Mouse (Mus musculus) embryonic facial prominence, embryonic 15.5 days (tissue): ENCODE data around the gene Pbld2. TPM values are rescaled to one million over a fixed set of nuclear protein-coding genes. Genes with fewer than 3 reads are reported as not detected.

ENCODE experiments used
- ATAC-seq: fragments of 200-750 bp; cut with Nextera tagmentation; 2 replicates; pipeline ENCODE4 v1.8.0; 2017; ENCODE audit warnings: low read depth, moderate TSS enrichment; ENCODE audit not compliant: insufficient number of reproducible peaks, low FRiP score, low TSS enrichment
- H3K27ac ChIP-seq: fragments of 300-500 bp; sonication (generic); replicated peaks from 2 replicates; pipeline ENCODE4 v1.5.1; 2015; ENCODE audit warnings: mild to moderate bottlenecking, inconsistent platforms
- H3K27me3 ChIP-seq: fragments of 300-500 bp; sonication (generic); 2 replicates; pipeline ENCODE4 v1.6.1; 2015; ENCODE audit warnings: inconsistent platforms
- H3K36me3 ChIP-seq: fragments of 300-500 bp; sonication (generic); 2 replicates; pipeline ENCODE4 v1.6.1; 2015; ENCODE audit warnings: mild to moderate bottlenecking, inconsistent platforms
- H3K4me1 ChIP-seq: fragments of 300-500 bp; sonication (generic); 2 replicates; pipeline ENCODE4 v1.6.1; 2015; ENCODE audit warnings: inconsistent platforms
- H3K4me2 ChIP-seq: fragments of 300-500 bp; sonication (generic); replicated peaks from 2 replicates; pipeline ENCODE4 v1.6.1; 2015; ENCODE audit warnings: mild to moderate bottlenecking, inconsistent platforms
- H3K4me3 ChIP-seq: fragments of 300-500 bp; sonication (generic); replicated peaks from 2 replicates; pipeline ENCODE4 v1.5.1; 2015; ENCODE audit warnings: mild to moderate bottlenecking, inconsistent platforms
- H3K9ac ChIP-seq: fragments of 300-500 bp; sonication (generic); 2 replicates; pipeline ENCODE4 v1.6.1; 2015; ENCODE audit warnings: inconsistent platforms
- H3K9me3 ChIP-seq: fragments of 300-500 bp; sonication (generic); replicated peaks from 2 replicates; pipeline ENCODE4 v1.6.1; 2016; ENCODE audit warnings: inconsistent platforms
- WGBS: fragments of 180-500 bp; shearing (Covaris S2); methylation state at CpG from one replicate; pipeline ENCODE4 v1.1.7; 2015; 5-methylcytosine and 5-hydroxymethylcytosine counted together
- polyA plus RNA-seq: library from polyadenylated mRNA; unstranded; fragments of >200 nt; fragmentation: Nextera tagmentation; extraction: Ambion mirVana; gene quantifications from 2 replicates; pipeline ENCODE4 v1.2.1, GENCODE M21; 2015

Gene Pbld2
- polyA plus RNA-seq, 1 experiment from 2014 or later, result 1.3 TPM

- Histone ChIP-seq H3K9ac (peak overlapping the region; percentile 48), H3K36me3 (no peaks in the 10 kb centered on the region), H3K9me3 (no peaks in the 10 kb centered on the region), H3K27ac (no peak overlapping the region), H3K27me3 (peaks cover 15% of the 10 kb centered on the region), H3K4me1 (peaks cover 11% of the 10 kb centered on the region; the same call in 1 of the 2 replicates), H3K4me2 (peak overlapping the region; percentile 94), H3K4me3 (peak overlapping the region; percentile 59)
- peak; percentile 76 for ATAC-seq
- under 1% methylated on average over 62 of the region's 62 CpGs for WGBS
Observed at GRCm38 (mm10) chr10:63099941-63100562, 75.9 kb downstream of the Pbld2 start.

- H3K9me3 ChIP-seq, result no peaks in the 10 kb centered on the region
- H3K36me3 ChIP-seq, result no peaks in the 10 kb centered on the region
- H3K4me2 ChIP-seq, result peak overlapping the region; percentile 94
- peaks cover 11% of the 10 kb centered on the region; the same call in 1 of the 2 replicates for H3K4me1 ChIP-seq
- H3K27ac ChIP-seq, result no peak overlapping the region
- H3K27me3 ChIP-seq, result peaks cover 15% of the 10 kb centered on the region
- H3K4me3 ChIP-seq, result peak overlapping the region; percentile 59
- no peak for ATAC-seq
- 6% methylated on average over 9 of the region's 9 CpGs for WGBS
- peak overlapping the region; percentile 48; the same call in 1 of the 2 replicates for H3K9ac ChIP-seq
Observed at GRCm38 (mm10) chr10:63100657-63101056, 76.5 kb downstream of the Pbld2 start.

Other genes starting within 250 kb of the Pbld2 start
- 102 and 112 TPM in 2 replicates for gene Ccar1, start 232.0 kb upstream of the Pbld2 start, polyA plus RNA-seq
- 24.4 and 25.4 TPM in 2 replicates for gene Tet1, start 115.3 kb upstream of the Pbld2 start, polyA plus RNA-seq
- 12.3 and 14.4 TPM in 2 replicates for gene Slc25a16, start 103.7 kb upstream of the Pbld2 start, polyA plus RNA-seq
- gene Dna2, start 77.3 kb upstream of the Pbld2 start, polyA plus RNA-seq, result 13.8 and 14.1 TPM in 2 replicates
- gene Rufy2, start 44.1 kb upstream of the Pbld2 start, polyA plus RNA-seq, result 26.8 and 31.0 TPM in 2 replicates
- 96.3 and 100 TPM in 2 replicates for gene Hnrnph3, start 98 bp upstream of the Pbld2 start, polyA plus RNA-seq
- 1.1 and 1.3 TPM in 2 replicates for gene Pbld1, start 35.8 kb downstream of the Pbld2 start, polyA plus RNA-seq
- gene Atoh7, start 75.3 kb downstream of the Pbld2 start, polyA plus RNA-seq, result 0.24 and 0.32 TPM in 2 replicates
- 4.1 and 4.4 TPM in 2 replicates for gene Mypn, start 179.6 kb downstream of the Pbld2 start, polyA plus RNA-seq
- gene Herc4, start 219.5 kb downstream of the Pbld2 start, polyA plus RNA-seq, result 34.3 and 36.0 TPM in 2 replicates